Mouse (Mus musculus): ENCODE data around the gene Siah3.

DNA sequence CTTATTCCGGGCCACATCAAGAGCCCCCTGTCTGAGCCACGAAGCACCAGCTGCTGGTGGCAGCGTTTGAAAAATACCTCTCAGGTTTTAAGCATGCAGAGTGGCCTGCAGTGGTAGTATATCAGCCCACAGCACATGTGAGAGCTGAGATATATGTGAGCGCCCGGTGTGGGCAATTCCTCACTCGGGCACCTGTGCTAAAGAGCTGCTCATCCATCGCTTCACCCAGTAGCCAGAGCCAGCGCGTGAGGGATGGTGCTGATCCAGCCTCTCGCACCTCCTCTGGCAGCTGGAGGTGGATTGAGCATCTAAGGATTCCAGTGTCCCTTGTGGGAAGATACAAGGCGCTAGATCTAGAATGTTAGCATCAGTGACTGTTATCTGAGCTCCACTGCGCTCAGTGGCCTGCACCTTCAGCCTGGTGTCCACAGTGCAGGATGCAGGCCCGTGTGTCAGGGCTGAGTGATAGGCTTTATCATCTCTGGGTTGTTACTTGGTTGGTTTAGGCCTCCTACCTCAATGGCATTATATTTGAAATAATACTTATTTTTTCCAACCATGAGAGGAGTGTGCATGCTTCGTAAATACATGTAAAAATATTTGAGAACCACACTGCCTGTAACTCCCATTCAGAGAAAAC lies 37.9 kb downstream of the Siah3 start:
- no peak for TF ChIP-seq POLR2A (IDR thresholded peaks at IDR 0.05; ENCODE audit: extremely low read depth, insufficient read depth, low read length)
- no peak for TF ChIP-seq CTCF (IDR thresholded peaks at IDR 0.05; ENCODE audit: low read depth, low read length)
